Mouse (Mus musculus): ENCODE measurements at regions not wholly inside any gene's neighbourhood (a gene's known extent, or its start where the extent isn't known, plus 50 kb on each side); places are given as distances from the start of the nearest gene placed in this dataset.

- H3K27ac ChIP-seq: no peak overlapping the region
- WGBS (ENCODE audit: missing documents): 92% methylated on average over 8 of the region's 8 CpGs
- H3K36me3 ChIP-seq (ENCODE audit: inconsistent target): no peaks in the 10 kb centered on the region
- H3K4me3 ChIP-seq (ENCODE audit: inconsistent target): no peak overlapping the region
- H3K79me2 ChIP-seq (ENCODE audit: inconsistent target): no peaks in the 10 kb centered on the region
These were observed 175.7 kb upstream of the Lcorl start for GRCm38 (mm10) chr5:46033008-46033676.

GRCm38 (mm10) chr5:46032206-46032605, 174.8 kb upstream of the Lcorl start:
- no peaks in the 10 kb centered on the region for H3K36me3 ChIP-seq (ENCODE audit: inconsistent target)
- no peaks in the 10 kb centered on the region for H3K79me2 ChIP-seq (ENCODE audit: inconsistent target)
- WGBS (ENCODE audit: missing documents): 56% methylated on average over 2 of the region's 2 CpGs
- no peak overlapping the region for H3K4me3 ChIP-seq (ENCODE audit: inconsistent target)
- H3K27ac ChIP-seq: no peak overlapping the region

- 53% methylated on average over 3 of the region's 3 CpGs for WGBS (ENCODE audit: missing documents)
- H3K27ac ChIP-seq: no peak overlapping the region
- H3K79me2 ChIP-seq (ENCODE audit: inconsistent target): no peaks in the 10 kb centered on the region
- H3K36me3 ChIP-seq (ENCODE audit: inconsistent target): no peaks in the 10 kb centered on the region
- H3K4me3 ChIP-seq (ENCODE audit: inconsistent target): no peak overlapping the region
These were observed 166.7 kb upstream of the Lcorl start for GRCm38 (mm10) chr5:46024138-46024537.

GRCm38 (mm10) chr5:46023456-46023855, 166.0 kb upstream of the Lcorl start:
- 92% methylated on average over 6 of the region's 6 CpGs for WGBS (ENCODE audit: missing documents)
- Histone ChIP-seq H3K79me2 (ENCODE audit: inconsistent target) (no peaks in the 10 kb centered on the region), H3K27ac (no peak overlapping the region), H3K36me3 (ENCODE audit: inconsistent target) (no peaks in the 10 kb centered on the region), H3K4me3 (ENCODE audit: inconsistent target) (no peak overlapping the region)

GRCm38 (mm10) chr5:46022047-46022422, 164.6 kb upstream of the Lcorl start:
- H3K4me3 ChIP-seq (ENCODE audit: inconsistent target): no peak overlapping the region
- WGBS (ENCODE audit: missing documents): 100% methylated on average over 7 of the region's 7 CpGs
- no peak overlapping the region for H3K27ac ChIP-seq
- H3K79me2 ChIP-seq (ENCODE audit: inconsistent target): no peaks in the 10 kb centered on the region
- no peaks in the 10 kb centered on the region for H3K36me3 ChIP-seq (ENCODE audit: inconsistent target)

- Histone ChIP-seq H3K4me3 (ENCODE audit: inconsistent target) (no peak overlapping the region), H3K27ac (no peak overlapping the region), H3K36me3 (ENCODE audit: inconsistent target) (no peaks in the 10 kb centered on the region), H3K79me2 (ENCODE audit: inconsistent target) (no peaks in the 10 kb centered on the region)
- 77% methylated on average over 2 of the region's 2 CpGs for WGBS (ENCODE audit: missing documents)
These were observed 164.1 kb upstream of the Lcorl start for GRCm38 (mm10) chr5:46021398-46022046.

GRCm38 (mm10) chr5:46020175-46020574, 162.8 kb upstream of the Lcorl start:
- WGBS (ENCODE audit: missing documents): 92% methylated on average over 4 of the region's 4 CpGs

GRCm38 (mm10) chr5:46007446-46007845, 150.0 kb upstream of the Lcorl start:
- Histone ChIP-seq H3K27ac (no peak overlapping the region), H3K36me3 (ENCODE audit: inconsistent target) (no peaks in the 10 kb centered on the region), H3K4me3 (ENCODE audit: inconsistent target) (no peak overlapping the region), H3K79me2 (ENCODE audit: inconsistent target) (no peaks in the 10 kb centered on the region)
- 62% methylated on average over 9 of the region's 9 CpGs for WGBS (ENCODE audit: missing documents)

More at GRCm38 (mm10) chr5:46020175-46020574, 162.8 kb upstream of the Lcorl start:
- Histone ChIP-seq H3K27ac (no peak overlapping the region), H3K36me3 (ENCODE audit: inconsistent target) (no peaks in the 10 kb centered on the region), H3K4me3 (ENCODE audit: inconsistent target) (no peak overlapping the region), H3K79me2 (ENCODE audit: inconsistent target) (no peaks in the 10 kb centered on the region)

GRCm38 (mm10) chr5:46006691-46007090, 149.3 kb upstream of the Lcorl start:
- Histone ChIP-seq H3K4me3 (ENCODE audit: inconsistent target) (no peak overlapping the region), H3K79me2 (ENCODE audit: inconsistent target) (no peaks in the 10 kb centered on the region), H3K27ac (no peak overlapping the region), H3K36me3 (ENCODE audit: inconsistent target) (no peaks in the 10 kb centered on the region)
- WGBS (ENCODE audit: missing documents): 90% methylated on average over 1 of the region's 2 CpGs

- H3K27ac ChIP-seq: no peak overlapping the region
- H3K79me2 ChIP-seq (ENCODE audit: inconsistent target): no peaks in the 10 kb centered on the region
- 82% methylated on average over 3 of the region's 3 CpGs for WGBS (ENCODE audit: missing documents)
These were observed 148.8 kb upstream of the Lcorl start for GRCm38 (mm10) chr5:46006228-46006627.

GRCm38 (mm10) chr5:46005631-46006030, 148.2 kb upstream of the Lcorl start:
- Histone ChIP-seq H3K27ac (no peak overlapping the region), H3K79me2 (ENCODE audit: inconsistent target) (no peaks in the 10 kb centered on the region), H3K36me3 (ENCODE audit: inconsistent target) (no peaks in the 10 kb centered on the region), H3K4me3 (ENCODE audit: inconsistent target) (no peak overlapping the region)
- WGBS (ENCODE audit: missing documents): 92% methylated on average over 1 of the region's 1 CpGs

More at GRCm38 (mm10) chr5:46006228-46006627, 148.8 kb upstream of the Lcorl start:
- Histone ChIP-seq H3K4me3 (ENCODE audit: inconsistent target) (no peak overlapping the region), H3K36me3 (ENCODE audit: inconsistent target) (no peaks in the 10 kb centered on the region)

- Histone ChIP-seq H3K36me3 (ENCODE audit: inconsistent target) (no peaks in the 10 kb centered on the region), H3K27ac (no peak overlapping the region), H3K79me2 (ENCODE audit: inconsistent target) (no peaks in the 10 kb centered on the region), H3K4me3 (ENCODE audit: inconsistent target) (no peak overlapping the region)
- 85% methylated on average over 5 of the region's 5 CpGs for WGBS (ENCODE audit: missing documents)
These were observed 144.6 kb upstream of the Lcorl start for GRCm38 (mm10) chr5:46002011-46002410.

GRCm38 (mm10) chr5:45957766-45958165, 100.4 kb upstream of the Lcorl start:
- Histone ChIP-seq H3K79me2 (ENCODE audit: inconsistent target) (no peaks in the 10 kb centered on the region), H3K4me3 (ENCODE audit: inconsistent target) (no peak overlapping the region), H3K36me3 (ENCODE audit: inconsistent target) (no peaks in the 10 kb centered on the region), H3K27ac (no peak overlapping the region)
- WGBS (ENCODE audit: missing documents): 90% methylated on average over 2 of the region's 2 CpGs

GRCm38 (mm10) chr5:45943970-45944369, 86.6 kb upstream of the Lcorl start:
- no peaks in the 10 kb centered on the region for H3K36me3 ChIP-seq (ENCODE audit: inconsistent target)

GRCm38 (mm10) chr5:45932970-45933369, 75.6 kb upstream of the Lcorl start:
- WGBS (ENCODE audit: missing documents): 88% methylated on average over 2 of the region's 4 CpGs

More at GRCm38 (mm10) chr5:45943970-45944369, 86.6 kb upstream of the Lcorl start:
- H3K79me2 ChIP-seq (ENCODE audit: inconsistent target): no peaks in the 10 kb centered on the region
- 100% methylated on average over 3 of the region's 3 CpGs for WGBS (ENCODE audit: missing documents)
- H3K4me3 ChIP-seq (ENCODE audit: inconsistent target): no peak overlapping the region
- no peak overlapping the region for H3K27ac ChIP-seq

More at GRCm38 (mm10) chr5:45932970-45933369, 75.6 kb upstream of the Lcorl start:
- no peaks in the 10 kb centered on the region for H3K36me3 ChIP-seq (ENCODE audit: inconsistent target)
- H3K27ac ChIP-seq: no peak overlapping the region
- H3K79me2 ChIP-seq (ENCODE audit: inconsistent target): no peaks in the 10 kb centered on the region
- no peak overlapping the region for H3K4me3 ChIP-seq (ENCODE audit: inconsistent target)
